Mouse (Mus musculus) olfactory bulb, adult 2 months (tissue): ENCODE measurements around the gene Mtch1.

Experiments
- CTCF ChIP-seq: fragments of 200-500 bp; IDR thresholded peaks from 2 replicates; pipeline ENCODE4 v1.5.1; 2012; ENCODE audit warnings: low read depth, mild to moderate bottlenecking, low read length, moderate library complexity; ENCODE audit not compliant: insufficient read depth
- POLR2A ChIP-seq: fragments of 200-500 bp; IDR thresholded peaks from 2 replicates; pipeline ENCODE4 v1.6.1; 2012; ENCODE audit warnings: mild to moderate bottlenecking, low read depth, low read length, moderate library complexity; ENCODE audit not compliant: insufficient read depth

- TF ChIP-seq CTCF (no peak), POLR2A (no peak)
Measured at GRCm38 (mm10) chr17:29341591-29342003, 6.1 kb downstream of the Mtch1 start.
